15 mouse cellular contexts compared by ENCODE assay signal in the genomic region with DNA sequence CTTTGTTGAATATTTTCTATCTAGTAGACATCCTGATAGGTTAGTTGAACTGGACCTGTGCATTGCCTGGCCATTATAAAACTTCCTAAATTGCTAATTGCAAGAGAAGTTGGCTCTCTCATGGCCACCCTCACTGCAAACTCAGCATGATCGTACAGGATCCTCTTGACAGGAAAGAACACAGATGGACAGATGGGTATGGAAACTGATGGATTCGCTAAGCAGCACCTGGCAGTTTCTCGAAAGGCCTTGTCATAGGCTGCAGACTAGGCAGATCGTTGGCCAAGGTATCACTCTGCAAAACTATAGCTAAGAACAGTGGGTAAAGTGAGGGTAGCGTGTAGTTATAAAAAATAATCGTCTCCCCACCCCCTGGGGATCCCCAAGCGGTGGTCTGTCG. TPM values are rescaled to one million over a fixed set of nuclear protein-coding genes. Genes with fewer than 3 reads are reported as not detected.
DNase-seq lines count a peak whose midpoint lies in the region.
"Had no signal": no experiment of that assay in that cellular context is flagged by ENCODE, and none has a peak within 500 bp of the region (broad histone marks: within the 10 kb centered on the region; RNA-seq: fewer than 3 reads in every experiment).

No protein-coding gene starts in this region.

- DNase-seq in cerebellum, adult 11-12 months: peak; percentile 53
- no peak for DNase-seq in cerebellum, postnatal 4 days (ENCODE audit: low spot score in 2 of 2)
- DNase-seq in cerebellum, adult 9-10 months: peak; percentile 61
- no peak for DNase-seq in cerebellum, adult 11 months
- peak; percentile 73 for DNase-seq in heart, adult 11 months
- no peak for DNase-seq in heart, postnatal 25 days (ENCODE audit: low spot score)
- DNase-seq: adrenal gland, adult 8-10 months; adrenal gland, postnatal 14 days; adrenal gland, postnatal 36 days; B cell, adult 2 months; embryo, embryonic 11 days had no signal

- intact Hi-C loops in heart, postnatal 25 days (cut with DNase I): no loop called here

RNA-seq across cellular contexts. Expression of a gene that starts 8.3 kb away (rescaled TPM):
- under 1 TPM; 0.44 to 0.64 TPM for total RNA-seq in heart, postnatal 25 days (2021)
- total RNA-seq: CH12.LX; common myeloid progenitor, adult 5-6 weeks had no signal

RNA-seq across cellular contexts. Expression of a gene that starts 22.8 kb away (rescaled TPM):
- total RNA-seq in heart, postnatal 25 days (2021): not detected
- total RNA-seq: adrenal gland, adult 18-20 months; adrenal gland, adult 8-10 months; adrenal gland, postnatal 14 days; adrenal gland, postnatal 36 days; CH12.LX; common myeloid progenitor, adult 5-6 weeks; G1E had no signal

RNA-seq across cellular contexts. Expression of a gene that starts 28.0 kb away (rescaled TPM):
- total RNA-seq in heart, postnatal 25 days (2021): 10 to 100 TPM; 36.8 to 40.5 TPM

RNA-seq across cellular contexts. Expression of a gene that starts 33.0 kb away (rescaled TPM):
- not detected for total RNA-seq in heart, postnatal 25 days (2021)
- total RNA-seq: adrenal gland, adult 18-20 months; adrenal gland, adult 8-10 months; adrenal gland, postnatal 14 days; adrenal gland, postnatal 36 days; CH12.LX; common myeloid progenitor, adult 5-6 weeks; G1E had no signal

RNA-seq across cellular contexts. Expression of a gene that starts 37.7 kb away (rescaled TPM):
- 10 to 100 TPM; 15.5 to 18.9 TPM for total RNA-seq in heart, postnatal 25 days (2021)

Comparison
In these comparisons a context has a peak if more than half of its experiments do, and no peak if none do; other contexts are left out.
1. DNase-seq: peak in cerebellum, adult 11-12 months (single experiment), cerebellum, adult 9-10 months (single experiment) and heart, adult 11 months (single experiment); none in cerebellum, postnatal 4 days (0 of 2), cerebellum, adult 11 months (single experiment) and heart, postnatal 25 days (single experiment).